Mouse (Mus musculus) kidney, embryonic 16.5 days (tissue): ENCODE data around the gene Angptl6. TPM values are rescaled to one million over a fixed set of nuclear protein-coding genes. Genes with fewer than 3 reads are reported as not detected.

Experiments used
- ATAC-seq: fragments of 200-750 bp; cut with Nextera tagmentation; 2 replicates; pipeline ENCODE4 v1.8.0; 2017; ENCODE audit warnings: moderate TSS enrichment; ENCODE audit not compliant: low FRiP score, low TSS enrichment
- H3K27ac ChIP-seq: fragments of 300-500 bp; sonication (generic); 2 replicates; pipeline ENCODE4 v1.5.1; 2014; ENCODE audit warnings: low read length
- H3K27me3 ChIP-seq: fragments of 300-500 bp; sonication (generic); 2 replicates; pipeline ENCODE4 v1.6.1; 2014; ENCODE audit warnings: low read length, control low read depth, mixed read lengths; ENCODE audit not compliant: insufficient read depth
- H3K36me3 ChIP-seq: fragments of 300-500 bp; sonication (generic); 2 replicates; pipeline ENCODE4 v1.6.1; 2014; ENCODE audit warnings: low read length, control low read depth, mixed read lengths; ENCODE audit not compliant: insufficient read depth
- H3K4me1 ChIP-seq: fragments of 300-500 bp; sonication (generic); 2 replicates; pipeline ENCODE4 v1.6.1; 2014; ENCODE audit warnings: low read length, control low read depth, mixed read lengths; ENCODE audit not compliant: insufficient read depth
- H3K4me2 ChIP-seq: fragments of 300-500 bp; sonication (generic); replicated peaks from 2 replicates; pipeline ENCODE4 v1.6.1; 2014; ENCODE audit warnings: low read depth, low read length
- H3K4me3 ChIP-seq: fragments of 300-500 bp; sonication (generic); 2 replicates; pipeline ENCODE4 v1.5.1; 2014; ENCODE audit warnings: mild to moderate bottlenecking, low read length
- H3K9ac ChIP-seq: fragments of 300-500 bp; sonication (generic); replicated peaks from 2 replicates; pipeline ENCODE4 v1.6.1; 2014; ENCODE audit warnings: low read length
- H3K9me3 ChIP-seq: fragments of 300-500 bp; sonication (generic); 2 replicates; pipeline ENCODE4 v1.6.1; 2016; ENCODE audit warnings: low read length, control low read depth
- whole genome bisulfite sequencing: fragments of 180-500 bp; shearing (Covaris S2); extraction: QIAGEN DNeasy Blood & Tissue Kit; methylation state at CpG from one replicate; pipeline ENCODE4 v1.1.7; 2014; 5-methylcytosine and 5-hydroxymethylcytosine counted together
- polyA plus RNA-seq: library from polyadenylated mRNA; unstranded; fragments of >200 nt; fragmentation: Nextera tagmentation; extraction: Ambion mirVana; gene quantifications from 2 replicates; pipeline ENCODE4 v1.2.1, GENCODE M21; 2015

Angptl6 gene
- polyA plus RNA-seq, 1 experiment from 2014 or later = 3.6 TPM

DNA sequence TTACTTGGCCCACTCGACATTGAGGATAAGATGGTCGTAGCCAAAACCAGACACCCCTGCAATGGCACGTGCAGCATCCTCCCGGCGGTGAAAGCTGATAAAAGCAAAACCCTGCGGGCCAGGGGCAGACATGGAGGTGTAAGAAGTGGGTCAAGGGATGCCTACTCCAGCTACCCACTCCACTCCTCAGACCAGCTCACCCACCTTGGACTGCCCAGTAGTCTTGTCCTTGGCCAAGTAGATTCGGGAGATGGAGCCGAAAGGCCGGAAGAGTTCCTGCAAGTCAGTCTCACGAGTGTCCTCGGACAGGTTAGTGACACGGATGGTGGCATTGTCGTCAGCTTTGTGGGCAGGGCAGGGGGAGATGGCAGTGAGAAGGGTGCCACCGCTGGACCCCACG lies 15.1 kb upstream of the Angptl6 start:
- Histone ChIP-seq H3K4me1 (peaks cover 16% of the 10 kb centered on the region), H3K27ac (no peak overlapping the region), H3K9me3 (no peaks in the 10 kb centered on the region), H3K4me3 (no peak overlapping the region), H3K27me3 (no peaks in the 10 kb centered on the region), H3K4me2 (no peak overlapping the region), H3K36me3 (peaks cover 66% of the 10 kb centered on the region), H3K9ac (no peak overlapping the region)
- 87% methylated on average over 15 of the region's 15 CpGs for WGBS
- ATAC-seq = no peak

DNA sequence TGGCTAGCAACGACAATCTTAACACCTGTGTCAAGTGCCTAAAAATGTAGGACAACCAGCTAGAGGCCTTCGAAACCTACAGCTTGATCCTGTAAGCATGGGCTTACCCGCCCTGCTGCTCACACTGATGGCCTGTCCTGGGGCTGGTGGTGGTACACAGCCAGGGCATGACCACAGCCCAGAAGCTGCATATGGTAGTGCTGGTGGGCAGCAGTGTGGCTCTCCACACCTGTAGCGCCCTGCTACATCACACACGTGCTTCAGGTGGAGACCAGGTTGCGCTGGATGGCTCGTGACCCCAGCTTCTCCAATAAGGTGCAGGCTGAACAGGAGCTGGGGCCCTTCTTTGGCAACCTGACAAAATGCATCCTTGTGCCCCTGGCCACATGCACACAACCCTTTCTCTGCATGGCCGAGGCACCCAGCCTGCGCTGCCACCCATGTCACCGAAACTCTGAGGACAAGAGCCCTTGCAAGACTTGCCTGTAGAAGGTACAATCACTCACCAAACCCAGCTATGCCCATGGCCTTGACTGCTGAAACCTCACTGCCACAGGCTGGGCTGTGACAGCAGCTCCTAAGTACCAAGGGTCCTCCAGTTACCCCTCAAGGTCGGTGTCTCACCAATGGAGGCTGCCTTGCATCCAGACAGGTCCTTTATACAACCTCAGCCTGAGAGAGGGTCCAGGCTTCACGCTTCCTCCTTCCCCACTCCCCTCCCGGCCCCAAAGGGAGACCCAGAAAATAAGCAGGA lies 14.2 kb upstream of the Angptl6 start:
- H3K9me3 ChIP-seq = no peaks in the 10 kb centered on the region
- H3K27ac ChIP-seq = no peak overlapping the region
- no peak overlapping the region for H3K4me2 ChIP-seq
- H3K9ac ChIP-seq = no peak overlapping the region
- no peaks in the 10 kb centered on the region for H3K27me3 ChIP-seq
- no peak for ATAC-seq
- peaks cover 19% of the 10 kb centered on the region for H3K4me1 ChIP-seq
- WGBS = 84% methylated on average over 13 of the region's 13 CpGs
- peaks cover 69% of the 10 kb centered on the region for H3K36me3 ChIP-seq
- no peak overlapping the region for H3K4me3 ChIP-seq

DNA sequence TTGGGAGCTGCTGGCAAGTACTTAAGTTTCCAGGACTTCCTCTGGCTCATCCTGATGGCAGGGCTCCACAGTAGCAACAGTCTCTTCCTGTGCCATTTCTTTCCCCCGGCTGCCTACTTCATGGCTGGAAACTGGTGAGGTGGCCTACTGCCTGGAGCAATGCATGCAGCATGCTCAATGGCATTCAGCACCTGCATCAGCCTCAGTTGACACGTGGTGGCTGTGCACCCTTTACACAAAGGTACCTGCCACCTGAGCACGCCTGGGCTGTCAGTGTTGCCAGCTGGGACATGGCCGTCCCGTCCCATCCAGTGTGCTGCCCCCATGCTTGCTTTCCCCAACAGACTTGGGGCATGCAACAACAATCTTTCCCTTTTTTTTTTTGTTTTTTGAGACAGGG lies 13.5 kb upstream of the Angptl6 start:
- H3K4me3 ChIP-seq = no peak overlapping the region
- H3K9ac ChIP-seq = no peak overlapping the region
- H3K27me3 ChIP-seq = no peaks in the 10 kb centered on the region
- peaks cover 69% of the 10 kb centered on the region for H3K36me3 ChIP-seq
- H3K9me3 ChIP-seq = no peaks in the 10 kb centered on the region
- ATAC-seq = no peak
- H3K4me1 ChIP-seq = peaks cover 19% of the 10 kb centered on the region
- no peak overlapping the region for H3K27ac ChIP-seq
- 68% methylated on average over 5 of the region's 5 CpGs for WGBS
- H3K4me2 ChIP-seq = no peak overlapping the region

DNA sequence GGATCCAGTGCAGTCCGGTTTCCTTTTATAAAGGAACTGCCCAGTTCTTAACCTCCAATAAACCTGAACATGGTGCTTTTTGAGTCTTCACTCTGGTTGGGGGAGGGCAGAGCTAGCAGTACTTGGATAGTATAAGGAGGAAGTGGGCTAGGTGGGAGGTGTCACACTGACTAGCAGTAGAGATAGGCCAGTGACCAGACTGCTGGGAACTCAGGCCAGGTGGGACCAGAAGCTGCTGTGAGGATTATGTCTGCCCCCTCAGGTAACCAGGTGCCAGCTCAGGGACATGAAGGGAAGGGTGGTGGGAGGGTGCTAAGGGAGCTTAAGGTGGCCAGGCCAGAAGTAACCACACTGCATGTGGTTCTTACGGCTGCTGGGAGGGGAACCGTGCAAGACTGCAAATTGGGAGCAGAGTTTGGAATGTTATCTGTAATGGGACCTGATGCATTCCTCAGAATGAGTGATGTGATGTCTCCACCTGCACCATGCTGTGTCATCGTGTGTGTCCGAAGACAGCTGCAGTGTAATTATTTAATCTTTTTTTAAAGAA lies 12.7 kb upstream of the Angptl6 start:
- no peaks in the 10 kb centered on the region for H3K9me3 ChIP-seq
- no peak overlapping the region for H3K9ac ChIP-seq
- H3K27me3 ChIP-seq = no peaks in the 10 kb centered on the region
- no peak for ATAC-seq
- no peak overlapping the region for H3K4me2 ChIP-seq
- no peak overlapping the region for H3K4me3 ChIP-seq
- H3K4me1 ChIP-seq = peaks cover 12% of the 10 kb centered on the region
- peaks cover 69% of the 10 kb centered on the region for H3K36me3 ChIP-seq
- whole genome bisulfite sequencing = 69% methylated on average over 5 of the region's 5 CpGs
- no peak overlapping the region for H3K27ac ChIP-seq

DNA sequence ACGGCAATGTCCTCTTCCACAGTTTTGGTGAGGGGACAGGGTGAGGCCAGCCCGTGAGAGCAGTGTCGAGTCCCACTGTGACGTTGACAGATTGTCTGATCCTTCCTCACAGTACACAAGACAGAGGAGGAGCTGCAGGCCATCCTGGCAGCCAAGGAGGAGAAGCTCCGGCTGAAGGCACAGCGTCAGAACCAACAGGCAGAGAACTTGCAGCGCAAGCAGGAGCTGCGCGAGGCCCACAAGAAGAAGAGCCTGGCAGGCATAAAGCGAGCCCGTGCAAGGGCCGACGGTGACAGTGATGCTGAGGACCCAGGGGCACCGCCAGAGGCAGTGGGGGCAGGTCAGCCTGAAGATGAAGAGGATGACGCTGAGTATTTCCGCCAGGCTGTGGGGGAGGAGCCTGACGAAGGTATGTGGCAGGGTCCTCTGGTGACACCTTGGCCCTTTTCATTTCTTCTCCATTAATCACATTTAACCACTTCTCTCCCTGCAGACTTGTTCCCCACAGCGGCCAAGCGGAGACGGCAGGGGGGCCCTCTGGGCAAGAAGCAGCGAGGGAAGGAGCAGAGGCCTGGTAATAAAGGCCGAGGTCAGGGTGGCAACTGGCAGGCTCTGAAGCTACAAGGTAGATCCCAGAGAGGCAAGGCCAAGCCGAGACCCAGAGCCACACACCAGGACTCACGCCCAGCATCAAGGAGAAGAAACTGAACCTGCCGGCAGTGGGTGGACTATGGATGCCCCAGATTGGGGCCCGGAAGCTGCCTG lies 12.0 kb upstream of the Angptl6 start:
- Histone ChIP-seq H3K9me3 (no peaks in the 10 kb centered on the region), H3K4me2 (no peak overlapping the region), H3K36me3 (peaks cover 64% of the 10 kb centered on the region), H3K9ac (no peak overlapping the region), H3K4me3 (no peak overlapping the region), H3K27me3 (no peaks in the 10 kb centered on the region), H3K4me1 (peaks cover 7% of the 10 kb centered on the region; the same call in 1 of the 2 replicates), H3K27ac (no peak overlapping the region)
- ATAC-seq = no peak
- 68% methylated on average over 26 of the region's 26 CpGs for WGBS

DNA sequence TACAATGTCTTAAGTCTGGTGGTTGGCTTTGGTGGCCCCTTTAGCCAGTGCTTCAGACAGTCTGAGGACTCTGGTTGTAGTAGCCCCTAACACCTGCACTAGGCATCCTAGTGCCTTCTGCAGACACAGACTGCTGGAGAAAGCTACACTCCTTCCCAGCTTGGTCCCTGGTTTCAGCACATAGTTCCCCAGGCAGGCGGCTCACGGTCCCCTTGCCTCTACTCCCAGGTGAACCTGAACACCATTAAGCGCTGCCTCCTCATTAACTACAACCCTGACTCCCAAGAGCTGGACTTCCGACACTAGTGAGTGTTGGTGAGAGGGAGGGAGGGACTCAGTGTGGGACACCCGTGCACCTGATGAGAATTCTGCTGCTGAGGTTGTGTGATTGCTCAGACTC lies 10.9 kb upstream of the Angptl6 start:
- no peak overlapping the region for H3K4me2 ChIP-seq
- WGBS = 89% methylated on average over 5 of the region's 5 CpGs
- no peaks in the 10 kb centered on the region for H3K27me3 ChIP-seq
- peaks cover 56% of the 10 kb centered on the region for H3K36me3 ChIP-seq
- H3K9me3 ChIP-seq = no peaks in the 10 kb centered on the region
- no peak overlapping the region for H3K9ac ChIP-seq
- no peak overlapping the region for H3K27ac ChIP-seq
- H3K4me1 ChIP-seq = peaks cover 7% of the 10 kb centered on the region; the same call in 1 of the 2 replicates
- ATAC-seq = no peak
- no peak overlapping the region for H3K4me3 ChIP-seq

DNA sequence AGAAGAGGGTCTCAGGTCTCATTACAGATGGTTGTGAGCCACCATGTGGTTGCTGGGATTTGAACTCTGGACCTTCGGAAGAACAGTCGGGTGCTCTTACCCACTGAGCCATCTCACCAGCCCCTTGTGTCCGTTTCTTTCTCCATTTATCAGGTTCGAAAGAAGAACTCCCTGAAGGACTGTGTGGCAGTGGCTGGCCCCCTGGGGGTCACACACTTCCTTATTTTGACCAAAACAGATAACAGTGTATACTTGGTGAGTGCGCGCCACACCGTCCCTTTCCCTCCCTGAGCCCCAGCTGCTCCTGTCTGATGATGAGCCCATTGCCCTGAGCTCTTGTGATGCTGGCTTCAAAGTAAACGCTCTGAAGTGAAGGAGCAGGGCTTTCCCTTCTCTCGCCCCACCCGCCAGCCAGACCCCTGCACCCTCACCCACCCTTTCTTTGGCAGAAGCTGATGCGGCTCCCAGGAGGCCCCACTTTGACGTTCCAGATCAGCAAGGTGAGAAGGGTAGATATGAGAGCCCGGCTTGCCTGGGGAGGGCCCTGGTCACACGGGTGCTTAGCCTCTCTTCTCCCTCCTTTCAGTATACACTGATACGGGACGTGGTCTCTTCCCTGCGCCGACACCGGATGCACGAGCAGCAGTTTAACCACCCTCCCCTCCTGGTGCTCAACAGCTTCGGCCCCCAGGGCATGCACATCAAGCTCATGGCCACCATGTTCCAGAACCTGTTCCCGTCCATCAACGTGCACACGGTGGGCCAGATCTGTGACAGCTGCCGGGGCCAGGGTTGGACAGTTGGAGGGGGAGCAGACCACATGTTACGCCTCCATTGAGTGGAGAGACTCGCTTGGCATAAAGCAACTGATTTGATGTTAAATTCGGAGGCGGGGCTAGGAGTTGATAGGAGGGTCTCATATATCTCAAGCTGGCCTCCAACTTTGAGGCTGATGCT lies 9.9 kb upstream of the Angptl6 start:
- Histone ChIP-seq H3K9me3 (no peaks in the 10 kb centered on the region), H3K4me1 (peaks cover 7% of the 10 kb centered on the region; the same call in 1 of the 2 replicates), H3K4me2 (peak overlapping the region; percentile 84), H3K27ac (no peak overlapping the region), H3K9ac (no peak overlapping the region), H3K36me3 (peaks cover 47% of the 10 kb centered on the region), H3K27me3 (no peaks in the 10 kb centered on the region), H3K4me3 (peak overlapping the region; percentile 98; the same call in 1 of the 2 replicates)
- ATAC-seq = no peak
- WGBS = 86% methylated on average over 29 of the region's 29 CpGs

DNA sequence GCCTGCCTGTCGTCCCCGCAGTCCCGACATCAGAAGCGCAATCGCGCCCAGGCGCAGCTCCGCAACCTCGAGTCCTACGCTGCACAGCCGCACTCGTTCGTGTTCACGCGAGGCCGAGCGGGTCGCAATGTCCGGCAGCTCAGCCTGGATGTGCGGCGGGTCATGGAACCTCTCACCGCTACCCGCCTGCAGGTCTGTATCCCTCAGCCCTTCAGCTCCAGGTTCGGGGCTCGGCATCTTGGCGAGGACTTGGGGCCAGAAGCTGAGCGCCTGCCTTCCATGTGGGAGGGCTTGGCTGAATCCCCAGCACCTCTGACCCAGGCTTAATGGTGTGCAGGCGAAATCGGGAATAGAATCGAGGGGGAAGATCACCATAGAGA lies 8.8 kb upstream of the Angptl6 start:
- H3K27ac ChIP-seq = peak overlapping the region; percentile 89; the same call in 1 of the 2 replicates
- peaks cover 36% of the 10 kb centered on the region for H3K36me3 ChIP-seq
- H3K9ac ChIP-seq = peak overlapping the region; percentile 92
- no peak; the same call in 1 of the 2 replicates for ATAC-seq
- peak overlapping the region; percentile 84 for H3K4me2 ChIP-seq
- H3K4me1 ChIP-seq = peaks cover 7% of the 10 kb centered on the region; the same call in 1 of the 2 replicates
- under 1% methylated on average over 30 of the region's 30 CpGs for WGBS
- no peaks in the 10 kb centered on the region for H3K27me3 ChIP-seq
- H3K4me3 ChIP-seq = peak overlapping the region; percentile 98
- no peaks in the 10 kb centered on the region for H3K9me3 ChIP-seq

DNA sequence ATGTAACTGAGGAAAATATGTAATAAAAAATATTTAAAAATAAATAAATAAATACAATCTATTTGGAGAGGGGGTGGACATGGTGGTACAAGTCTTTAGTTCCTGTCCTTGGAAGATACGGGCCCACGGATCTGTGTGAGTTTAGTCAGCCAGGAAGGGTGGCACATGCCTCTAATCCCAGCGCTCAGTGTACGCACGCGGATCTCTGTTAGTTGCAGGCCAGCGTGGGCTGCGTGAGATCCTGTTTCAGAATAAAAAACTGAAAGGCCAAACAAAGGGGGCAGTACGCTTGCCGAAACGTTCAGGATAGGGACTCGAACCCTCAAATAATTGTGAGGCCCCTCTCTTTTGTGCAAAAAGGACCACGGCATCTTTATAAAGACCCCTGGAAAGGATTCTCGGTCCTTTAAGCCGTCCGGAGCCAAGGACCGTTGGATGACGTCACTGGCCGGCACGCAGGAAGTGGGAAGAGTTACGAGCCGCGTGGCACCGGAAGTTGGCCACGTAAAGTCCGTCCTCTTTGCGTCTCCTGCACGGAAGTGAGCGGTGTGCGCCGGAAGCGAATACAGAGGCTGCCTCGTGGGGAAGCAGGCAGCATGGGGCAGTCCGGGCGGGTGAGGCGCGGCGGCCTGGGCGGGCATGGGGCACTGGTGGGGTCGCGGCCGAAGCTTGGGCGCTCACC lies 8.3 kb upstream of the Angptl6 start, which contains the start of gene Ppan:
Gene Ppan, plus strand, starts transcription at position 472 of the 682 bp plus-strand sequence.
- 0% methylated on average over 43 of the region's 43 CpGs for WGBS
- Histone ChIP-seq H3K27me3 (no peaks in the 10 kb centered on the region), H3K9me3 (no peaks in the 10 kb centered on the region), H3K27ac (peak within 1 kb of the TSS; percentile 89), H3K9ac (peak within 1 kb of the TSS; percentile 92), H3K4me2 (peak within 1 kb of the TSS; percentile 84), H3K4me3 (peak within 1 kb of the TSS; percentile 98), H3K36me3 (peaks cover 32% of the 10 kb centered on the region), H3K4me1 (peaks cover 7% of the 10 kb centered on the region; the same call in 1 of the 2 replicates)
- ATAC-seq = peak; percentile 97
